Mouse (Mus musculus) kidney, postnatal 4 days (tissue): ENCODE results near the gene Man2a1.
A peak's percentile ranks its signal among the peaks of the same experiment; 100 is the strongest.
"Not testable (repeated sequence)": the region's sequence is repeated elsewhere in the genome, so short reads cannot be mapped to it uniquely, and the experiment has no call there.

Experiments
- DNase-seq, 2 experiments: peaks; one replicate each; pipeline ENCODE4 v3.0.0; 2021; ENCODE audit warnings: mixed read lengths in 2 of 2

The Man2a1 gene

GRCm38 (mm10) chr17:64716318-64716717 lies 115.8 kb downstream of the Man2a1 start:
- DNase-seq: peak; percentile 5 to 8

GRCm38 (mm10) chr17:64719760-64720159 lies 119.2 kb downstream of the Man2a1 start:
- DNase-seq: no peak

GRCm38 (mm10) chr17:64721112-64721511 lies 120.6 kb downstream of the Man2a1 start:
- no peak for DNase-seq

GRCm38 (mm10) chr17:64723162-64723561 lies 122.6 kb downstream of the Man2a1 start:
- no peak for DNase-seq

GRCm38 (mm10) chr17:64725214-64725613 lies 124.7 kb downstream of the Man2a1 start:
- no peak for DNase-seq

GRCm38 (mm10) chr17:64726032-64726431 lies 125.5 kb downstream of the Man2a1 start:
- no peak for DNase-seq

GRCm38 (mm10) chr17:64735492-64735891 lies 135.0 kb downstream of the Man2a1 start:
- DNase-seq: no peak

GRCm38 (mm10) chr17:64737918-64738317 lies 137.4 kb downstream of the Man2a1 start:
- DNase-seq: no peak

GRCm38 (mm10) chr17:64739129-64739528 lies 138.6 kb downstream of the Man2a1 start:
- no peak for DNase-seq

- no peak for DNase-seq
Measured at GRCm38 (mm10) chr17:64742715-64743605, 142.4 kb downstream of the Man2a1 start.

- DNase-seq: no peak
Measured at GRCm38 (mm10) chr17:64743606-64744300, 143.2 kb downstream of the Man2a1 start.

- DNase-seq: no peak
Measured at GRCm38 (mm10) chr17:64746637-64747225, 146.2 kb downstream of the Man2a1 start.

- DNase-seq: no peak
Measured at GRCm38 (mm10) chr17:64747461-64747860, 146.9 kb downstream of the Man2a1 start.

- no peak for DNase-seq
Measured at GRCm38 (mm10) chr17:64748131-64748530, 147.6 kb downstream of the Man2a1 start.

GRCm38 (mm10) chr17:64749146-64749545 lies 148.6 kb downstream of the Man2a1 start:
- no peak for DNase-seq

- no peak for DNase-seq
Measured at GRCm38 (mm10) chr17:64751249-64751648, 150.7 kb downstream of the Man2a1 start.

GRCm38 (mm10) chr17:64752126-64753019 lies 151.8 kb downstream of the Man2a1 start:
- no peak for DNase-seq

- DNase-seq: no peak
Measured at GRCm38 (mm10) chr17:64753507-64753906, 153.0 kb downstream of the Man2a1 start.

- no peak for DNase-seq
Measured at GRCm38 (mm10) chr17:64754142-64754863, 153.8 kb downstream of the Man2a1 start.

GRCm38 (mm10) chr17:64755191-64755590 lies 154.7 kb downstream of the Man2a1 start:
- DNase-seq: no peak

- DNase-seq: not testable (repeated sequence)
Measured at GRCm38 (mm10) chr17:64762651-64763050, 162.1 kb downstream of the Man2a1 start.

- no peak for DNase-seq
Measured at GRCm38 (mm10) chr17:64763491-64763890, 163.0 kb downstream of the Man2a1 start.
